Mouse (Mus musculus) left cerebral cortex, postnatal 36 days (tissue): ENCODE data around the gene 4931428L18Rik. TPM values are rescaled to one million over a fixed set of nuclear protein-coding genes. Genes with fewer than 3 reads are reported as not detected.

ENCODE experiments used
- DNase-seq, 2 experiments: peaks; one replicate each; pipeline ENCODE4 v3.0.0; 2021 to 2022; ENCODE audit warnings: low spot score in 2 of 2, mixed read lengths in 1 of 2
- intact Hi-C: fragments of 180-260 bp; cut with DNase I; formaldehyde crosslinking; loops from one replicate; pipeline ENCODE4 v1.15.1; 2025
- total RNA-seq, 2 experiments: library from RNA; stranded (reverse); gene quantifications; 2 replicates each; pipeline ENCODE4 v1.2.3; 2021

4931428L18Rik gene
- total RNA-seq, 2 experiments from 2014 or later: not detected

DNA sequence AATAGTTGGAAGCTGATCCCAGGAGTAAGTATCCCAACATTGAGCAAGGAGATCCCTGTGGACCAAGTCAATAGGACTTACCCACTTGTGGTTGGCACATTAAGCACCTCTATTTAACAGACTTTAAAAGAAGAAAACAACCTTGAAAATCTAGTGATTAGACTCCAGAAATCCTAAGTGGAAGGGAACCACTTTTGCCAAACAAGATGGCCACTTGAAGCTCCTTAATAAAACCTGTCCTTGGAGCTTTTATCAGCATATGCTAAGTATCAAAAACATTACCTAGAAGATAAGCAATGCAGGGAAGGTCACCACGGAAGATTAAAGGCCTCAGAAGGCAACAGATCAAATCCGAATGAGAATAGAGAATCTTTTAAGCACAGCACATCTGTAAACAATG, 270.7 kb downstream of the 4931428L18Rik start:
- intact Hi-C loops: loop anchor here (2.0 kb wide), 1 partner anchor 203 kb away; no protein-coding TSS in a partner anchor
- no peak for DNase-seq

DNA sequence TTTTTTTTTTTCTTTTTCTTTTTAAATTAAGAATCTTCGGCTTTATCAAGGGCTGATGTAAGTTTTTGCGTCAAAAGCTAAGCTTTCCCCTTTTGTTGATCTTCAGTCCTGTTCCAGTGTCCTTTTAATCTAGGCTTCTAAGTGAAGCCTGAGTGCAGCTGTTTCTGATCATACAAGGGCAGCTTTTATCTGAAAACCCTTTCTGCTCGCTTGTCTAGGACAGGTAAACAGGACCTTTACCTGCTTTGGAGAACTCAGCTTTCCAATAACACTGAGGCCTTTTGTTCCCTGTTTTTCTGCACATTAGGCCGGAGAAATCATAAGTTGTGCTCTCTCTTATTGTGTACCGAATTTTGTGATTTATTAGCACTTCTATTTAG, 272.0 kb downstream of the 4931428L18Rik start:
- intact Hi-C loops: loop anchor here (2.0 kb wide), 1 partner anchor 204 kb away; no protein-coding TSS in a partner anchor
- DNase-seq: no peak

GRCm38 (mm10) chr1:30949710-30950455, 272.6 kb downstream of the 4931428L18Rik start:
- intact Hi-C loops: loop anchor here (1.0 to 2.0 kb wide), 2 partner anchors 77 to 205 kb away; partner anchors contain the start of gene Phf3
- DNase-seq: peak; percentile 98 to 99

GRCm38 (mm10) chr1:30948950-30949639, 273.4 kb downstream of the 4931428L18Rik start:
- intact Hi-C loops: loop anchor here (1.0 kb wide), 1 partner anchor 76 kb away; the partner anchor contains the start of gene Phf3
- DNase-seq: peak; percentile 64 to 67

GRCm38 (mm10) chr1:30948361-30948949, 274.0 kb downstream of the 4931428L18Rik start:
- intact Hi-C loops: no loop called here
- DNase-seq: no peak

Other genes with a start within 250 kb of the 4931428L18Rik start
- not detected for gene AC153137.1, start 244.7 kb downstream of the 4931428L18Rik start, total RNA-seq
- gene Lgsn, start 46.3 kb downstream of the 4931428L18Rik start, total RNA-seq: not detected
- gene Pih1d3, start 154 bp upstream of the 4931428L18Rik start, total RNA-seq: not detected